Mouse (Mus musculus): ENCODE results near the gene Mettl9.

- TF ChIP-seq CTCF (IDR thresholded peaks at IDR 0.05 in 2 of 3, conservative IDR thresholded peaks at IDR 0.05 in 1 of 3; ENCODE audit: control insufficient read depth in 1 of 3, insufficient read depth in 1 of 3, low read depth in 2 of 3, low read length in 3 of 3, poor library complexity in 1 of 3, severe bottlenecking in 1 of 3) (no peak), GATA1 (IDR thresholded peaks at IDR 0.05; ENCODE audit: low read depth, low read length) (no peak), MAFK (IDR thresholded peaks at IDR 0.05; ENCODE audit: borderline replicate concordance, low read depth, low read length) (no peak), SMC3 (IDR thresholded peaks at IDR 0.05; ENCODE audit: low read depth, low read length) (no peak), NRF1 (IDR thresholded peaks at IDR 0.05; ENCODE audit: insufficient read depth, low read depth, low read length, poor library complexity, severe bottlenecking) (no peak), TCF12 (IDR thresholded peaks at IDR 0.05; ENCODE audit: low read depth, low read length) (no peak), TBP (IDR thresholded peaks at IDR 0.05; ENCODE audit: low read depth, low read length) (no peak), MEF2A (IDR thresholded peaks at IDR 0.05; ENCODE audit: extremely low read depth, insufficient replicate concordance, low read depth, low read length, poor library complexity, severe bottlenecking) (no peak), USF1 (IDR thresholded peaks at IDR 0.05; ENCODE audit: low read depth, low read length) (no peak), POLR2AphosphoS2 (IDR thresholded peaks at IDR 0.05; ENCODE audit: low read length) (no peak)
Observed at GRCm38 (mm10) chr7:120991191-120991590, 43.1 kb upstream of the Mettl9 start.

Data from MEL (cell line).